Mouse (Mus musculus): ENCODE results near the gene Ccdc42. TPM values are rescaled to one million over a fixed set of nuclear protein-coding genes. Genes with fewer than 3 reads are reported as not detected.

Ccdc42 gene
- polyA plus RNA-seq, 1 experiment from 2014 or later: 1.4 TPM

GRCm38 (mm10) chr11:68579462-68579881 lies 7.3 kb upstream of the Ccdc42 start:
- Histone ChIP-seq H3K4me1 (replicated peaks; ENCODE audit: control insufficient read depth, insufficient read depth, low read length) (no peaks in the 10 kb centered on the region), H3K9ac (ENCODE audit: low read depth, low read length) (no peak overlapping the region), H3K36me3 (ENCODE audit: control insufficient read depth, insufficient read depth, low read length) (no peaks in the 10 kb centered on the region), H3K27me3 (ENCODE audit: control insufficient read depth, insufficient read depth, low read length) (no peaks in the 10 kb centered on the region), H3K27ac (ENCODE audit: low read depth, low read length) (no peak overlapping the region; the same call in 1 of the 2 replicates), H3K9me3 (ENCODE audit: control insufficient read depth, low read length) (no peaks in the 10 kb centered on the region), H3K4me3 (ENCODE audit: low read depth, low read length) (no peak overlapping the region), H3K4me2 (replicated peaks; ENCODE audit: low read depth, low read length) (no peak overlapping the region)
- ATAC-seq (ENCODE audit: low FRiP score): no peak
- 37% methylated on average over 9 of the region's 9 CpGs for WGBS
- DNase-seq (ENCODE audit: low spot score): peak; percentile 47

- Histone ChIP-seq H3K9me3 (ENCODE audit: control insufficient read depth, low read length) (no peaks in the 10 kb centered on the region), H3K27me3 (ENCODE audit: control insufficient read depth, insufficient read depth, low read length) (no peaks in the 10 kb centered on the region), H3K4me2 (replicated peaks; ENCODE audit: low read depth, low read length) (no peak overlapping the region), H3K4me3 (ENCODE audit: low read depth, low read length) (no peak overlapping the region), H3K36me3 (ENCODE audit: control insufficient read depth, insufficient read depth, low read length) (no peaks in the 10 kb centered on the region), H3K27ac (ENCODE audit: low read depth, low read length) (no peak overlapping the region), H3K9ac (ENCODE audit: low read depth, low read length) (no peak overlapping the region), H3K4me1 (replicated peaks; ENCODE audit: control insufficient read depth, insufficient read depth, low read length) (no peaks in the 10 kb centered on the region)
- no peak for DNase-seq (ENCODE audit: low spot score)
- no peak for ATAC-seq (ENCODE audit: low FRiP score)
- WGBS: 49% methylated on average over 6 of the region's 6 CpGs
Measured at GRCm38 (mm10) chr11:68580566-68580965, 6.3 kb upstream of the Ccdc42 start.

- Histone ChIP-seq H3K27ac (ENCODE audit: low read depth, low read length) (no peak overlapping the region), H3K4me2 (replicated peaks; ENCODE audit: low read depth, low read length) (no peak overlapping the region), H3K27me3 (ENCODE audit: control insufficient read depth, insufficient read depth, low read length) (no peaks in the 10 kb centered on the region), H3K4me3 (ENCODE audit: low read depth, low read length) (no peak overlapping the region), H3K9ac (ENCODE audit: low read depth, low read length) (no peak overlapping the region), H3K36me3 (ENCODE audit: control insufficient read depth, insufficient read depth, low read length) (no peaks in the 10 kb centered on the region), H3K9me3 (ENCODE audit: control insufficient read depth, low read length) (no peaks in the 10 kb centered on the region), H3K4me1 (replicated peaks; ENCODE audit: control insufficient read depth, insufficient read depth, low read length) (no peaks in the 10 kb centered on the region)
- DNase-seq (ENCODE audit: low spot score) (no peak), ATAC-seq (ENCODE audit: low FRiP score) (no peak)
- WGBS: 84% methylated on average over 13 of the region's 13 CpGs
Measured at GRCm38 (mm10) chr11:68583225-68583624, 3.6 kb upstream of the Ccdc42 start.

GRCm38 (mm10) chr11:68583906-68584480 lies 2.8 kb upstream of the Ccdc42 start:
- Histone ChIP-seq H3K27ac (ENCODE audit: low read depth, low read length) (no peak overlapping the region), H3K9me3 (ENCODE audit: control insufficient read depth, low read length) (no peaks in the 10 kb centered on the region), H3K36me3 (ENCODE audit: control insufficient read depth, insufficient read depth, low read length) (no peaks in the 10 kb centered on the region), H3K4me1 (replicated peaks; ENCODE audit: control insufficient read depth, insufficient read depth, low read length) (no peaks in the 10 kb centered on the region), H3K4me3 (ENCODE audit: low read depth, low read length) (no peak overlapping the region), H3K4me2 (replicated peaks; ENCODE audit: low read depth, low read length) (no peak overlapping the region), H3K9ac (ENCODE audit: low read depth, low read length) (no peak overlapping the region), H3K27me3 (ENCODE audit: control insufficient read depth, insufficient read depth, low read length) (no peaks in the 10 kb centered on the region)
- DNase-seq (ENCODE audit: low spot score) (no peak), ATAC-seq (ENCODE audit: low FRiP score) (no peak)
- 77% methylated on average over 8 of the region's 8 CpGs for WGBS

DNA sequence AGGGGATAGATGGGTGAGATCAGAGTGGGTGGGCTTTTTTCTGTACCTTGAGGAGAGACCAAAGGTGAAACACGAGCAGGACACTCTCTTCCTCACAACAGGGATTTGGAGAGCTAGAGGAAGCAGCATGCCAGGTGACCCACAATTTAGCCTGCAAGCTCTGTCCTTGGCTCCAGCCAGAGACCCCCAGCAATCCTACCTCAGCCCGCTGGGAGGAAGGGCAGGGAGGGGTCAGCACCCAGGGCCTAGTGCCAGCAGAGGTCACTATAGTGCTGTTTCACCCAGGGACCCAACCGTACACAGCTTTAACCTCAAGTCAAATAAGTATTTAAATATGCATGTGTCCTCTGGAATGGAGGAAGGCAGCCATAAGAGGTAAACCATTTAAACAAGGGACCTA lies 931 bp upstream of the Ccdc42 start:
- no peak for ATAC-seq (ENCODE audit: low FRiP score)
- Histone ChIP-seq H3K4me2 (replicated peaks; ENCODE audit: low read depth, low read length) (no peak overlapping the region), H3K36me3 (ENCODE audit: control insufficient read depth, insufficient read depth, low read length) (no peaks in the 10 kb centered on the region), H3K27ac (ENCODE audit: low read depth, low read length) (no peak overlapping the region), H3K4me3 (ENCODE audit: low read depth, low read length) (no peak overlapping the region), H3K9me3 (ENCODE audit: control insufficient read depth, low read length) (no peaks in the 10 kb centered on the region), H3K4me1 (replicated peaks; ENCODE audit: control insufficient read depth, insufficient read depth, low read length) (no peaks in the 10 kb centered on the region), H3K27me3 (ENCODE audit: control insufficient read depth, insufficient read depth, low read length) (no peaks in the 10 kb centered on the region), H3K9ac (ENCODE audit: low read depth, low read length) (no peak overlapping the region)
- DNase-seq (ENCODE audit: low spot score): no peak
- 26% methylated on average over 3 of the region's 3 CpGs for WGBS

- Histone ChIP-seq H3K4me3 (ENCODE audit: low read depth, low read length) (no peak overlapping the region), H3K36me3 (ENCODE audit: control insufficient read depth, insufficient read depth, low read length) (no peaks in the 10 kb centered on the region), H3K4me2 (replicated peaks; ENCODE audit: low read depth, low read length) (no peak overlapping the region), H3K27me3 (ENCODE audit: control insufficient read depth, insufficient read depth, low read length) (no peaks in the 10 kb centered on the region), H3K4me1 (replicated peaks; ENCODE audit: control insufficient read depth, insufficient read depth, low read length) (peaks cover 5% of the 10 kb centered on the region; the same call in 1 of the 2 replicates), H3K9me3 (ENCODE audit: control insufficient read depth, low read length) (no peaks in the 10 kb centered on the region), H3K27ac (ENCODE audit: low read depth, low read length) (no peak overlapping the region), H3K9ac (ENCODE audit: low read depth, low read length) (no peak overlapping the region)
- 77% methylated on average over 8 of the region's 8 CpGs for WGBS
- DNase-seq (ENCODE audit: low spot score) (peak; percentile 82), ATAC-seq (ENCODE audit: low FRiP score) (no peak)
Measured at GRCm38 (mm10) chr11:68589055-68589809, 2.4 kb downstream of the Ccdc42 start.

GRCm38 (mm10) chr11:68591708-68592107 lies 4.9 kb downstream of the Ccdc42 start:
- Histone ChIP-seq H3K9me3 (ENCODE audit: control insufficient read depth, low read length) (no peaks in the 10 kb centered on the region), H3K9ac (ENCODE audit: low read depth, low read length) (no peak overlapping the region), H3K27me3 (ENCODE audit: control insufficient read depth, insufficient read depth, low read length) (no peaks in the 10 kb centered on the region), H3K4me3 (ENCODE audit: low read depth, low read length) (no peak overlapping the region), H3K4me1 (replicated peaks; ENCODE audit: control insufficient read depth, insufficient read depth, low read length) (peaks cover 5% of the 10 kb centered on the region; the same call in 1 of the 2 replicates), H3K4me2 (replicated peaks; ENCODE audit: low read depth, low read length) (no peak overlapping the region), H3K27ac (ENCODE audit: low read depth, low read length) (no peak overlapping the region), H3K36me3 (ENCODE audit: control insufficient read depth, insufficient read depth, low read length) (no peaks in the 10 kb centered on the region)
- DNase-seq (ENCODE audit: low spot score) (peak; percentile 25), ATAC-seq (ENCODE audit: low FRiP score) (no peak)
- WGBS: 3% methylated on average over 5 of the region's 5 CpGs

DNA sequence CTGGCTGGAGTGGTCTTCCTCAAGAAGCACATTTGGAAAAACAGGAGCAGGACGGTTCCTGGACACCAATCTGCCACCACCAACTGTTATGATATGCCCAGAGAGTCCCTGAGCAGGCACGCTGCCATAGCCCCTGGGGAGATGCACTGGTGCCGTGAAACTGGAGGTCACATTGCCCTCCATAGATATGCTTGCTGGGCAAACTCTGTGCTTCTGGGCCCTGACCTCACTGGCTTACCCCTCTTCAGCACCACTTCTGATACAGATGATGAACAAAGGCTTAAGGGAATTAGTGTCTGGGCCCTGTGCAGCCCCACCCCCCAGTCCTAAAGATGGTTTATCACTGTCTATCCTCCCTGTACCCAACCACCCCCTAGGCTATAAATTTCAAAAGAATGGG lies 6.4 kb downstream of the Ccdc42 start:
- H3K4me2 ChIP-seq (replicated peaks; ENCODE audit: low read depth, low read length): no peak overlapping the region
- no peak overlapping the region for H3K27ac ChIP-seq (ENCODE audit: low read depth, low read length)
- no peak overlapping the region for H3K4me3 ChIP-seq (ENCODE audit: low read depth, low read length)
- WGBS: 54% methylated on average over 3 of the region's 3 CpGs
- no peak for ATAC-seq (ENCODE audit: low FRiP score)
- peaks cover 5% of the 10 kb centered on the region; the same call in 1 of the 2 replicates for H3K4me1 ChIP-seq (replicated peaks; ENCODE audit: control insufficient read depth, insufficient read depth, low read length)
- no peaks in the 10 kb centered on the region for H3K27me3 ChIP-seq (ENCODE audit: control insufficient read depth, insufficient read depth, low read length)
- H3K36me3 ChIP-seq (ENCODE audit: control insufficient read depth, insufficient read depth, low read length): no peaks in the 10 kb centered on the region
- no peaks in the 10 kb centered on the region for H3K9me3 ChIP-seq (ENCODE audit: control insufficient read depth, low read length)
- DNase-seq (ENCODE audit: low spot score): no peak
- H3K9ac ChIP-seq (ENCODE audit: low read depth, low read length): no peak overlapping the region

DNA sequence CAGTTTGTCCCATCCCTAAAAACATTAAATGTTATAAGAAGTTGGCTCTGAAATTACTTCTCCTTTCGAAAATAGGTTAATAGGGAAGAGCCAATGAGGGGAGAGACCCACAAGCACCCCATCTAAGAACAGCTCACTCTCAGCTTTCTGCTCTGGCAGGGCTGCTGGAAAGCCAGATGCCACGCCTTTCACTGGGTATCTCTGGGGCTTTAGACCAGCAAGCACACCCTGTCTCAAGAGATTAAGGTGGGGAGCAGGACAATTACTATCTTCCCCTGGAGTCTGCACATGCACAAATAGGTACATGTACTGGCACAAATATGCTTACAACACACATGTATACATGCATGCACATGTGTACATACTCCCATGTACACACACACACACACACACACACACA lies 11.1 kb downstream of the Ccdc42 start:
- H3K4me3 ChIP-seq (ENCODE audit: low read depth, low read length): no peak overlapping the region
- H3K4me1 ChIP-seq (replicated peaks; ENCODE audit: control insufficient read depth, insufficient read depth, low read length): no peaks in the 10 kb centered on the region; the same call in 1 of the 2 replicates
- DNase-seq (ENCODE audit: low spot score): no peak
- H3K9ac ChIP-seq (ENCODE audit: low read depth, low read length): no peak overlapping the region
- H3K4me2 ChIP-seq (replicated peaks; ENCODE audit: low read depth, low read length): no peak overlapping the region
- WGBS: 83% methylated on average over 2 of the region's 2 CpGs
- no peak overlapping the region for H3K27ac ChIP-seq (ENCODE audit: low read depth, low read length)
- no peak for ATAC-seq (ENCODE audit: low FRiP score)
- no peaks in the 10 kb centered on the region for H3K27me3 ChIP-seq (ENCODE audit: control insufficient read depth, insufficient read depth, low read length)
- no peaks in the 10 kb centered on the region for H3K9me3 ChIP-seq (ENCODE audit: control insufficient read depth, low read length)
- H3K36me3 ChIP-seq (ENCODE audit: control insufficient read depth, insufficient read depth, low read length): no peaks in the 10 kb centered on the region

Data from hindbrain, embryonic 11.5 days (tissue).